Mouse (Mus musculus) heart, adult 2 months (tissue): Measurements from ENCODE around the gene Gm20890.
"Not testable (repeated sequence)": the region's sequence is repeated elsewhere in the genome, so short reads cannot be mapped to it uniquely, and the experiment has no call there.

Experiments
- CTCF ChIP-seq: fragments of 200-600 bp; IDR thresholded peaks from 2 replicates; pipeline ENCODE4 v1.8.1; 2022; ENCODE audit warnings: antibody characterized with exemption, mild to moderate bottlenecking, moderate library complexity
- EP300 ChIP-seq: fragments of 200-500 bp; IDR thresholded peaks from 2 replicates; pipeline ENCODE4 v1.6.1; 2011; ENCODE audit warnings: low read depth, low read length, control low read depth; ENCODE audit not compliant: insufficient read depth
- POLR2A ChIP-seq: fragments of 200-500 bp; IDR thresholded peaks from 2 replicates; pipeline ENCODE4 v1.6.1; 2011; ENCODE audit warnings: mild to moderate bottlenecking, low read depth, low read length, control low read depth; ENCODE audit not compliant: insufficient read depth

DNA sequence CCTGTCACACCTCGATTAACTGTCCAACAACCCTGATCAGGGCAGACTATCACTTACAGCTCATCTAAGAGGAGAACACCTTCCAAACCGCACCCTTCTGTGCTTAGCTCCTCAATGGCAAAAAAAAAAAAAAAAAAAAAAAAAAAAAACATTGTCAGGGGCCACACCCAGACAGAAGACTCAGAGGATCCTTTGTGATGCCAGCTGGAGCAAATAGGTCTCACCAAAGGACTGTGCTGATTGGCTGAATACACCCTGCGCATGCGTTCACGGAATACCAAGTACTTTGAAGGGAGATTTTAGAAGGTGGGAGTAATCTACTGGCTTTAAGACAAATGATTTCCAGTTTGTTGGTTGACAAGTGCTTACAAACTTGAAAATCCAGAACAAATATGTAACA is at the start of gene Gm20890:
- not testable (repeated sequence) for TF ChIP-seq POLR2A, CTCF, EP300
